Mouse (Mus musculus) lung, adult 2 months (tissue): ENCODE measurements around the gene Dpp3.

Experiments
- CTCF ChIP-seq: fragments of 200-500 bp; IDR thresholded peaks from 2 replicates; pipeline ENCODE4 v1.5.1; 2011; ENCODE audit warnings: mild to moderate bottlenecking, low read length, control low read depth; ENCODE audit not compliant: insufficient read depth
- POLR2A ChIP-seq: fragments of 200-500 bp; IDR thresholded peaks from 2 replicates; pipeline ENCODE4 v1.6.1; 2011; ENCODE audit warnings: low read depth, mild to moderate bottlenecking, control low read depth, low read length, borderline replicate concordance; ENCODE audit errors: extremely low read depth

GRCm38 (mm10) chr19:4928781-4929180, 694 bp upstream of the Dpp3 start:
- TF ChIP-seq CTCF = no peak
- TF ChIP-seq POLR2A = no peak
